Mouse (Mus musculus): ENCODE measurements around the gene Strn. TPM values are rescaled to one million over a fixed set of nuclear protein-coding genes. Genes with fewer than 3 reads are reported as not detected.

The Strn gene
- polyA plus RNA-seq, 1 experiment from 2014 or later, result 8.1 TPM

DNA sequence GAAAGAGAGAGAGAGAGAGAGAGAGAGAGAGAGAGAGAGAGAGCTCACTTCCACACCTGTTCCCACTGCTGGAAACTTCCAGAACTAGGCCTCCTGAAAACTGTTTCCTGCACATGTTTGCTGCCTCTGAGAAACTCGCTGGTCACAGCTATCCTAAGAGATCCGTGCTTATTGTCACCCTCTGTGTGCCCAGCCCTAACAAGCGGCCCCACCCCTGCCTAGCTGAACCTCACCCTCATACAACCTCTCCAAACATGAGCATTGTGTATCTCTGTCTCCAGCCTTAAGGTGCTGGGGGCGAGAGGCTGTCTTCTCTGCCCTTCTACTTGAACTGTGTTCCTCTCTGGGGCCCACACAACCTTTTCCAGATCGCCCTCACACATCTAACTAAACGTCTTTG lies 136.0 kb downstream of the Strn start:
- Histone ChIP-seq H3K4me3 (ENCODE audit: low read depth, low read length) (no peak overlapping the region), H3K27me3 (ENCODE audit: insufficient read depth, low read length) (no peaks in the 10 kb centered on the region), H3K9me3 (ENCODE audit: low read depth, low read length) (no peaks in the 10 kb centered on the region), H3K9ac (no peak overlapping the region), H3K36me3 (ENCODE audit: insufficient read depth) (no peaks in the 10 kb centered on the region), H3K27ac (ENCODE audit: low read depth) (no peak overlapping the region), H3K4me1 (ENCODE audit: insufficient read depth) (no peaks in the 10 kb centered on the region), H3K4me2 (no peak overlapping the region)
- TF ChIP-seq CTCF (IDR thresholded peaks at IDR 0.05; ENCODE audit: low read depth), result no peak
- WGBS, result 53% methylated on average over 6 of the region's 6 CpGs
- no peak for ATAC-seq (ENCODE audit: insufficient read depth)
- DNase-seq, result no peak

Other genes with a start within 250 kb of the Strn start
- not detected in 2 replicates for gene Vit, start 229.1 kb downstream of the Strn start, polyA plus RNA-seq (2014; fragmentation: Nextera tagmentation; extraction: Ambion mirVana)
- gene Heatr5b, start 98.2 kb upstream of the Strn start, polyA plus RNA-seq (2014; fragmentation: Nextera tagmentation; extraction: Ambion mirVana), result 12.3 and 15.0 TPM in 2 replicates
- 35.6 and 36.0 TPM in 2 replicates for gene Gpatch11, start 98.4 kb upstream of the Strn start, polyA plus RNA-seq (2014; fragmentation: Nextera tagmentation; extraction: Ambion mirVana)
- 8.4 and 9.2 TPM in 2 replicates for gene Eif2ak2, start 145.4 kb upstream of the Strn start, polyA plus RNA-seq (2014; fragmentation: Nextera tagmentation; extraction: Ambion mirVana)
- 0.16 and 0.17 TPM in 2 replicates for gene Sult6b1, start 169.8 kb upstream of the Strn start, polyA plus RNA-seq (2014; fragmentation: Nextera tagmentation; extraction: Ambion mirVana)
- 77.4 and 85.6 TPM in 2 replicates for gene Cebpzos, start 179.3 kb upstream of the Strn start, polyA plus RNA-seq (2014; fragmentation: Nextera tagmentation; extraction: Ambion mirVana)
- gene Cebpz, start 199.9 kb upstream of the Strn start, polyA plus RNA-seq (2014; fragmentation: Nextera tagmentation; extraction: Ambion mirVana), result 56.6 and 61.2 TPM in 2 replicates
- gene Ndufaf7, start 199.9 kb upstream of the Strn start, polyA plus RNA-seq (2014; fragmentation: Nextera tagmentation; extraction: Ambion mirVana), result 57.6 and 59.3 TPM in 2 replicates

All from lung, embryonic 14.5 days (tissue).